Comparison of ENCODE assay signal across 18 mouse cellular contexts in the genomic region with DNA sequence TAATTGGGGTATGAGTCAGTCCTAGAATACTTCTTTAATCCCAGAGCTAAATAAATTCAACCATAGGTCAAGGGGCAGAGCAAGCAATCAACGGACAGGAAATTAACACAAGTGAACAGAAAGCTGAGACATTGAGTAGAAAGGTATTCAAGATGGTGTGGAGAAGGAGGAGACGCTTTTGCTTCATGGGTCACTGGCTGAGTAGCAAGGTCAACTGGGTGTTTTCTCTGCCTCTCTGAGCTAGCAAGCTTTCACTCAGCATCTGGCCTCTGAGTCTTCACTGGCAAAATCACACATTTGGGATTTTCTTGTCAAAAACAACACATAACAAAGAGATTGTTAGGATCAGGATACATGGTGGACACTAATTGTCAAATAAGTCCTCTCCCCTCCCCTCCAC.
DNase-seq lines count a peak whose midpoint lies in the region; ATAC-seq and TF ChIP-seq lines count a peak whose summit lies in the region.
"Had no signal": no experiment of that assay in that cellular context is flagged by ENCODE, and none has a peak within 500 bp of the region (broad histone marks: within the 10 kb centered on the region; RNA-seq: fewer than 3 reads in every experiment).

No protein-coding gene starts in this region.

- H3K4me1 ChIP-seq in hindbrain, embryonic 11.5 days (replicated peaks; ENCODE audit: control insufficient read depth, insufficient read depth, low read length) = no peaks in the 10 kb centered on the region
- no peaks in the 10 kb centered on the region for H3K4me1 ChIP-seq in hindbrain, embryonic 12.5 days
- no peaks in the 10 kb centered on the region for H3K4me1 ChIP-seq in kidney, postnatal 0 days (replicated peaks; ENCODE audit: insufficient read depth, low read length)
- H3K4me1 ChIP-seq: embryonic facial prominence, embryonic 13.5 days; heart, embryonic 13.5 days had no signal

- no peaks in the 10 kb centered on the region for H3K9me3 ChIP-seq in hindbrain, embryonic 11.5 days (ENCODE audit: control insufficient read depth, low read length)
- no peaks in the 10 kb centered on the region for H3K9me3 ChIP-seq in hindbrain, embryonic 12.5 days (replicated peaks)
- no peaks in the 10 kb centered on the region for H3K9me3 ChIP-seq in kidney, postnatal 0 days (replicated peaks; ENCODE audit: low read length)
- H3K9me3 ChIP-seq: embryonic facial prominence, embryonic 13.5 days; forebrain, embryonic 13.5 days; heart, embryonic 13.5 days had no signal

- no peak overlapping the region for H3K27ac ChIP-seq in hindbrain, embryonic 11.5 days (ENCODE audit: low read depth, low read length)
- H3K27ac ChIP-seq in hindbrain, embryonic 12.5 days = no peak overlapping the region
- no peak overlapping the region for H3K27ac ChIP-seq in kidney, postnatal 0 days
- H3K27ac ChIP-seq: embryonic facial prominence, embryonic 13.5 days; forebrain, embryonic 13.5 days; heart, embryonic 13.5 days; hindbrain, embryonic 14.5 days had no signal

- peak; percentile 2 for DNase-seq in hindbrain, embryonic 11.5 days (ENCODE audit: low spot score)
- DNase-seq in kidney, postnatal 0 days (ENCODE audit: low spot score) = peak; percentile 22
- no peak for DNase-seq in kidney, adult 11 months
- DNase-seq in embryo, embryonic 9.5 days (ENCODE audit: extremely low spot score) = peak; percentile 14
- no peak for DNase-seq in spleen, postnatal 36 days (ENCODE audit: low spot score in 2 of 2)
- DNase-seq in gastrocnemius, postnatal 36 days = no peak
- DNase-seq: adrenal gland, postnatal 10 days; cerebellum, adult 11 months; cerebellum, adult 8-10 months; cerebellum, postnatal 14 days; forebrain, postnatal 0 days; gastrocnemius, postnatal 14 days; heart, postnatal 36 days had no signal

- H3K4me3 ChIP-seq in hindbrain, embryonic 11.5 days (ENCODE audit: low read depth, low read length) = no peak overlapping the region
- H3K4me3 ChIP-seq in hindbrain, embryonic 12.5 days = no peak overlapping the region
- H3K4me3 ChIP-seq in kidney, postnatal 0 days (replicated peaks; ENCODE audit: low read depth, low read length) = no peak overlapping the region
- H3K4me3 ChIP-seq: embryonic facial prominence, embryonic 13.5 days; forebrain, embryonic 13.5 days; heart, embryonic 13.5 days had no signal

- no peak for TF ChIP-seq CTCF in kidney, postnatal 0 days (IDR thresholded peaks at IDR 0.05; ENCODE audit: low read depth)

- intact Hi-C loops in gastrocnemius, postnatal 36 days (cut with DNase I) = no loop called here

- H3K27me3 ChIP-seq in hindbrain, embryonic 11.5 days (ENCODE audit: control insufficient read depth, insufficient read depth, low read length) = no peaks in the 10 kb centered on the region
- H3K27me3 ChIP-seq in hindbrain, embryonic 12.5 days = no peaks in the 10 kb centered on the region
- H3K27me3 ChIP-seq in kidney, postnatal 0 days (ENCODE audit: insufficient read depth, low read length) = no peaks in the 10 kb centered on the region
- H3K27me3 ChIP-seq: embryonic facial prominence, embryonic 13.5 days; forebrain, embryonic 13.5 days; heart, embryonic 13.5 days had no signal

- no peak overlapping the region for H3K9ac ChIP-seq in hindbrain, embryonic 11.5 days (ENCODE audit: low read depth, low read length)
- no peak overlapping the region for H3K9ac ChIP-seq in hindbrain, embryonic 12.5 days
- H3K9ac ChIP-seq in kidney, postnatal 0 days (ENCODE audit: low read depth, low read length) = no peak overlapping the region
- H3K9ac ChIP-seq: embryonic facial prominence, embryonic 13.5 days; forebrain, embryonic 13.5 days; forebrain, postnatal 0 days; heart, embryonic 13.5 days; hindbrain, embryonic 14.5 days had no signal

- WGBS in hindbrain, embryonic 11.5 days = 23% methylated on average over 2 of the region's 2 CpGs
- 30% methylated on average over 2 of the region's 2 CpGs for WGBS in hindbrain, embryonic 12.5 days
- 35% methylated on average over 2 of the region's 2 CpGs for WGBS in kidney, postnatal 0 days

- ATAC-seq in hindbrain, embryonic 11.5 days (ENCODE audit: low FRiP score) = no peak
- no peak for ATAC-seq in hindbrain, embryonic 12.5 days (ENCODE audit: low FRiP score)
- ATAC-seq in kidney, postnatal 0 days (replicated peaks; ENCODE audit: low FRiP score, low read depth) = 0 out of 2 replicates have a peak, but pooled peaks have one; percentile 59
- ATAC-seq: forebrain, embryonic 13.5 days; forebrain, postnatal 0 days had no signal

- H3K4me2 ChIP-seq in hindbrain, embryonic 11.5 days (replicated peaks; ENCODE audit: low read depth, low read length) = no peak overlapping the region
- no peak overlapping the region for H3K4me2 ChIP-seq in hindbrain, embryonic 12.5 days (replicated peaks)
- H3K4me2 ChIP-seq in kidney, postnatal 0 days (ENCODE audit: low read length) = no peak overlapping the region
- H3K4me2 ChIP-seq: embryonic facial prominence, embryonic 13.5 days; forebrain, embryonic 13.5 days; heart, embryonic 13.5 days; hindbrain, embryonic 14.5 days had no signal

- no peaks in the 10 kb centered on the region for H3K36me3 ChIP-seq in hindbrain, embryonic 11.5 days (ENCODE audit: control insufficient read depth, insufficient read depth, low read length)
- no peaks in the 10 kb centered on the region for H3K36me3 ChIP-seq in hindbrain, embryonic 12.5 days
- H3K36me3 ChIP-seq in kidney, postnatal 0 days (ENCODE audit: insufficient read depth, low read length) = no peaks in the 10 kb centered on the region
- H3K36me3 ChIP-seq: embryonic facial prominence, embryonic 13.5 days; heart, embryonic 13.5 days had no signal

Comparison
In these comparisons a context has a peak if more than half of its experiments do, and no peak if none do; other contexts are left out.
1. DNase-seq: peak in hindbrain, embryonic 11.5 days (single experiment), kidney, postnatal 0 days (single experiment) and embryo, embryonic 9.5 days (single experiment); none in kidney, adult 11 months (single experiment), spleen, postnatal 36 days (0 of 2) and gastrocnemius, postnatal 36 days (0 of 2).